ENCODE assay signal across 15 mouse cellular contexts in the genomic region with DNA sequence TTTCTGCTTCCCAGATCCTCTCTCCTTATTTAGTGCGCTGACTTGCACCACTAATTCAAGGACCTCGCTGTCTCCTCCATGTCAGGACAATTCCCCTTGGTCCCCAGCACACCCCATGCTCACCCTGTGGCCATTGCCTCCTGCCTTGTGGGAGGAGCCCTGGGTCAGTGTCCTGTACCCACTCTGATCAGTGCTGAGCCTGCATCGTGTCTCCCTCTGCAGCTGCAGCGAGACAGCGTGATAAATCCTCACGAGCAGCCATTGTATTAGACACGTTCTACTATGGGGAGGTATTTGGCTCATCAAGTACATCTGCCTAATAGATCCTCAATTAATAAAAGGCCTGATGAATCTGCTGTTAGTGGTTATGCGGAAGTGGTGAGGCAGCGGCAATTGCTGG.
A peak's percentile ranks its signal among the peaks of the same experiment; 100 is the strongest.
DNase-seq lines count a peak whose midpoint lies in the region; ATAC-seq and TF ChIP-seq lines count a peak whose summit lies in the region.
"Had no signal": no experiment of that assay in that cellular context is flagged by ENCODE, and none has a peak within 500 bp of the region (broad histone marks: within the 10 kb centered on the region; RNA-seq: fewer than 3 reads in every experiment).

No protein-coding gene starts in this region.

- H3K36me3 ChIP-seq in hindbrain, embryonic 10.5 days: no peaks in the 10 kb centered on the region
- H3K36me3 ChIP-seq in hindbrain, embryonic 11.5 days (ENCODE audit: control insufficient read depth, insufficient read depth, low read length): no peaks in the 10 kb centered on the region
- H3K36me3 ChIP-seq in hindbrain, embryonic 14.5 days (replicated peaks; ENCODE audit: control insufficient read depth, insufficient read depth): no peaks in the 10 kb centered on the region
- H3K36me3 ChIP-seq in neural tube, embryonic 12.5 days: no peaks in the 10 kb centered on the region
- H3K36me3 ChIP-seq in heart, embryonic 11.5 days (ENCODE audit: control insufficient read depth, insufficient read depth, low read length): no peaks in the 10 kb centered on the region
- H3K36me3 ChIP-seq: heart, embryonic 10.5 days; intestine, embryonic 15.5 days; limb, embryonic 13.5 days had no signal

- H3K4me1 ChIP-seq in hindbrain, embryonic 10.5 days (replicated peaks): peaks cover 70% of the 10 kb centered on the region
- H3K4me1 ChIP-seq in hindbrain, embryonic 11.5 days (replicated peaks; ENCODE audit: control insufficient read depth, insufficient read depth, low read length): peaks cover 5% of the 10 kb centered on the region
- H3K4me1 ChIP-seq in cortical plate, adult 2 months (ENCODE audit: control insufficient read depth, insufficient read depth, low read length): peaks cover 42% of the 10 kb centered on the region
- peaks cover 49% of the 10 kb centered on the region for H3K4me1 ChIP-seq in hindbrain, embryonic 14.5 days (replicated peaks; ENCODE audit: control insufficient read depth, insufficient read depth, low read length)
- H3K4me1 ChIP-seq in neural tube, embryonic 12.5 days: peaks cover 41% of the 10 kb centered on the region
- no peaks in the 10 kb centered on the region for H3K4me1 ChIP-seq in heart, embryonic 11.5 days (ENCODE audit: control insufficient read depth, insufficient read depth, low read length)
- H3K4me1 ChIP-seq: limb, embryonic 13.5 days had no signal

- no peaks in the 10 kb centered on the region for H3K9me3 ChIP-seq in hindbrain, embryonic 10.5 days
- no peaks in the 10 kb centered on the region for H3K9me3 ChIP-seq in hindbrain, embryonic 11.5 days (ENCODE audit: control insufficient read depth, low read length)
- H3K9me3 ChIP-seq in hindbrain, embryonic 14.5 days (ENCODE audit: control insufficient read depth, low read length): no peaks in the 10 kb centered on the region
- no peaks in the 10 kb centered on the region for H3K9me3 ChIP-seq in neural tube, embryonic 12.5 days
- H3K9me3 ChIP-seq in heart, embryonic 11.5 days (replicated peaks; ENCODE audit: control insufficient read depth, low read length): no peaks in the 10 kb centered on the region
- H3K9me3 ChIP-seq: heart, embryonic 10.5 days; intestine, embryonic 15.5 days; limb, embryonic 13.5 days had no signal

- no peak for ATAC-seq in hindbrain, embryonic 11.5 days (ENCODE audit: low FRiP score)
- ATAC-seq in hindbrain, embryonic 14.5 days (ENCODE audit: low FRiP score): peak; percentile 38; the same call in 1 of the 2 replicates
- ATAC-seq in neural tube, embryonic 12.5 days (ENCODE audit: low FRiP score, low read depth): peak; percentile 61; the same call in 1 of the 2 replicates
- no peak for ATAC-seq in heart, embryonic 11.5 days (replicated peaks; ENCODE audit: insufficient number of reproducible peaks, low FRiP score, low TSS enrichment)
- ATAC-seq: intestine, embryonic 15.5 days had no signal

- DNase-seq in hindbrain, embryonic 10.5 days (ENCODE audit: low spot score): no peak
- DNase-seq in hindbrain, embryonic 11.5 days (ENCODE audit: low spot score): no peak
- peak; percentile 30 for DNase-seq in hindbrain, embryonic 14.5 days (ENCODE audit: low spot score)
- DNase-seq in embryo, embryonic 10 days (ENCODE audit: low spot score): no peak
- no peak for DNase-seq in thymus, postnatal 4 days
- DNase-seq: adrenal gland, adult 8-10 months; right cerebral cortex, postnatal 4 days; thymus, postnatal 25 days had no signal

- H3K27me3 ChIP-seq in hindbrain, embryonic 10.5 days (ENCODE audit: insufficient read depth, poor library complexity, severe bottlenecking): no peaks in the 10 kb centered on the region
- H3K27me3 ChIP-seq in hindbrain, embryonic 11.5 days (ENCODE audit: control insufficient read depth, insufficient read depth, low read length): no peaks in the 10 kb centered on the region
- no peaks in the 10 kb centered on the region for H3K27me3 ChIP-seq in hindbrain, embryonic 14.5 days (ENCODE audit: control insufficient read depth, insufficient read depth, low read length)
- H3K27me3 ChIP-seq in neural tube, embryonic 12.5 days (replicated peaks): no peaks in the 10 kb centered on the region
- H3K27me3 ChIP-seq in heart, embryonic 11.5 days (ENCODE audit: control insufficient read depth, insufficient read depth, low read length): no peaks in the 10 kb centered on the region
- H3K27me3 ChIP-seq: intestine, embryonic 15.5 days had no signal

- H3K4me2 ChIP-seq in hindbrain, embryonic 11.5 days (replicated peaks; ENCODE audit: low read depth, low read length): no peak overlapping the region
- no peak overlapping the region for H3K4me2 ChIP-seq in hindbrain, embryonic 14.5 days (replicated peaks)
- H3K4me2 ChIP-seq in neural tube, embryonic 12.5 days (replicated peaks): no peak overlapping the region
- no peak overlapping the region for H3K4me2 ChIP-seq in heart, embryonic 11.5 days
- H3K4me2 ChIP-seq: intestine, embryonic 15.5 days; limb, embryonic 13.5 days had no signal

- peak overlapping the region; percentile 9 for H3K27ac ChIP-seq in hindbrain, embryonic 10.5 days
- H3K27ac ChIP-seq in hindbrain, embryonic 11.5 days (ENCODE audit: low read depth, low read length): no peak overlapping the region
- H3K27ac ChIP-seq in cortical plate, adult 2 months (ENCODE audit: insufficient read depth, low read length): 0 out of 2 replicates have a peak overlapping the region, but pooled peaks have one; percentile 30
- peak overlapping the region; percentile 78 for H3K27ac ChIP-seq in hindbrain, embryonic 14.5 days
- no peak overlapping the region for H3K27ac ChIP-seq in neural tube, embryonic 12.5 days
- H3K27ac ChIP-seq in heart, embryonic 11.5 days (ENCODE audit: low read depth, low read length): no peak overlapping the region
- H3K27ac ChIP-seq: heart, embryonic 10.5 days; intestine, embryonic 15.5 days; limb, embryonic 13.5 days; liver, embryonic 14.5 days had no signal

- no peak for TF ChIP-seq CTCF in cortical plate, adult 2 months (IDR thresholded peaks at IDR 0.05; ENCODE audit: extremely low read depth, insufficient read depth, low read length)

- H3K4me3 ChIP-seq in hindbrain, embryonic 10.5 days: no peak overlapping the region
- H3K4me3 ChIP-seq in hindbrain, embryonic 11.5 days (ENCODE audit: low read depth, low read length): no peak overlapping the region
- no peak overlapping the region for H3K4me3 ChIP-seq in cortical plate, adult 2 months (ENCODE audit: insufficient read depth, low read length)
- H3K4me3 ChIP-seq in hindbrain, embryonic 14.5 days (replicated peaks; ENCODE audit: low read length): no peak overlapping the region
- no peak overlapping the region for H3K4me3 ChIP-seq in neural tube, embryonic 12.5 days
- no peak overlapping the region for H3K4me3 ChIP-seq in heart, embryonic 11.5 days (ENCODE audit: low read depth, low read length)
- H3K4me3 ChIP-seq: heart, embryonic 10.5 days; intestine, embryonic 15.5 days; limb, embryonic 13.5 days had no signal

- WGBS in hindbrain, embryonic 10.5 days: 69% methylated on average over 9 of the region's 9 CpGs
- 66% methylated on average over 9 of the region's 9 CpGs for WGBS in hindbrain, embryonic 11.5 days
- WGBS in hindbrain, embryonic 14.5 days: 48% methylated on average over 9 of the region's 9 CpGs
- WGBS in neural tube, embryonic 12.5 days: 44% methylated on average over 9 of the region's 9 CpGs
- WGBS in heart, embryonic 11.5 days (ENCODE audit: insufficient replicate concordance): 73% methylated on average over 9 of the region's 9 CpGs

- TF ChIP-seq POLR2A in cortical plate, adult 2 months (IDR thresholded peaks at IDR 0.05; ENCODE audit: extremely low read depth, insufficient read depth, low read length): no peak

- H3K9ac ChIP-seq in hindbrain, embryonic 11.5 days (ENCODE audit: low read depth, low read length): no peak overlapping the region
- peak overlapping the region; percentile 30 for H3K9ac ChIP-seq in hindbrain, embryonic 14.5 days
- no peak overlapping the region for H3K9ac ChIP-seq in neural tube, embryonic 12.5 days
- H3K9ac ChIP-seq in heart, embryonic 11.5 days (ENCODE audit: low read depth, low read length): no peak overlapping the region
- H3K9ac ChIP-seq: intestine, embryonic 15.5 days; limb, embryonic 13.5 days; liver, embryonic 14.5 days had no signal

Comparison
In these comparisons a context has a peak if more than half of its experiments do, and no peak if none do; other contexts are left out.
1. H3K27ac ChIP-seq: peak in hindbrain, embryonic 10.5 days (single experiment), cortical plate, adult 2 months (single experiment) and hindbrain, embryonic 14.5 days (single experiment); none in hindbrain, embryonic 11.5 days (single experiment), neural tube, embryonic 12.5 days (single experiment) and heart, embryonic 11.5 days (single experiment).
2. ATAC-seq: peak in hindbrain, embryonic 14.5 days (single experiment) and neural tube, embryonic 12.5 days (single experiment); none in hindbrain, embryonic 11.5 days (single experiment) and heart, embryonic 11.5 days (single experiment).